Mouse (Mus musculus): ENCODE data around the gene 4921504E06Rik. TPM values are rescaled to one million over a fixed set of nuclear protein-coding genes. Genes with fewer than 3 reads are reported as not detected.

Gene 4921504E06Rik
- total RNA-seq, 4 experiments from 2014 or later: not detected

DNA sequence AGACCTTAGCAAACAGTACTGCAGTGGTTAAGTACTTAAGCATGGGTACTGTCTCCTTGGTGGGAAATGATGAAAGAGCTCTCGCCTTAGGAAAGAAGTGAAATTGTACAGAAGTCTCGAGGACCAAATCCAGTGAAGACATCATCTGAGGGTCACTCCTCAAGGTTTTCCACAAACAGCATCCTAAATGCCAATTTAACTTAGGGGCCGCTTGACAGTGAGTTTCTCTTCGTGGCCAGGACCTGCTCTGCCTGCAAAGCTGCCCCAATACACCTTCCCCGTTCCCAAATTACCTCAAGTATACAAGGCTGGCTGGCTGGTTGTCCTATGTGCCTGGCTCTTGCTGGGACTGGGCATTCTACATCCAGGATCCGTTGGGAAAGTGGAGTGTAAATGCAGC lies 137.6 kb downstream of the 4921504E06Rik start:
- DNase-seq: no peak

GRCm38 (mm10) chr2:19415063-19415521 lies 138.6 kb downstream of the 4921504E06Rik start:
- no peak for DNase-seq

DNA sequence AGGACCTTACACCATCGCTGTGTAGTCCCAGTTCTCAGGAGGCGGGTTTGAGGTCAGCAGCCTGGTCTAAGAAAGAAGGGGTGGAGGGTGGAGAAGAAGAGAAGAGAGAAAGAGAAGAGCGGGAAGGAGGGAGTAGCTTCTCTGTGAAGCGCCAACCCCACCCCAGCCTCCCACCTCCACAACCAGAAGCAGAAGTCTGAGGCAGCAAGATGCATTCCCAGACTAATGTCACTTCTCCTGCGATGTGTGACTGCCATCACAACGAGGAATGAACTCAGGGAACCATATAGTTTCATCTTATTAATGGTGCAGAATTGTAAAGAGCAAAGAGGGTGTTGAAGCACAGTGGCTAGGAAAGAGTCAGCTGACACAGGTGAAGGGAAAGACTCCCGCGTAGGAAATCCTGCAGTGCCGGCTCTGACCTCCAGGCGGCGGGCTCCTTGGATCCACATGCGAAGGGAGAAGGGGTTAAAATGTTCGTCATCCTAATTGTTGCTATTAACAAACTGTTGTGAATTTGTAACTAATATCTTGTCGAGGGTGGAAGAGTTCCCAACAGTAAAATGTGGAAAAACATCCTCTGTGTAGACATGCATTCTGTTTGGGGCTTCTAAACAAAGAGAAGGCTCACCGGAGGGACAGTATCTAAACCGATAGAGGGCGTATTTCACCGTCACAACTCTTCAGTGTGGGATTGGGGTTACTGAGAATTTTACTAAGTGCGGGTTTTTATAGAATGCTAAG lies 139.3 kb downstream of the 4921504E06Rik start:
- DNase-seq: peak; percentile 11

Other genes with a start within 250 kb of the 4921504E06Rik start
- gene Msrb2, start 182.5 kb downstream of the 4921504E06Rik start, total RNA-seq (2022): 10 to 100 TPM; 29.5 to 33.6 (median 30.5) TPM
- not detected for gene Ptf1a, start 108.3 kb downstream of the 4921504E06Rik start, total RNA-seq (2022)
- gene Otud1, start 103.8 kb upstream of the 4921504E06Rik start, total RNA-seq (2022): 10 to 100 TPM in 1 of 4 experiments, 1 to 10 TPM in 3; 7.1 to 10.7 (median 8.1) TPM